10 mouse cellular contexts compared by ENCODE assay signal in the genomic region with DNA sequence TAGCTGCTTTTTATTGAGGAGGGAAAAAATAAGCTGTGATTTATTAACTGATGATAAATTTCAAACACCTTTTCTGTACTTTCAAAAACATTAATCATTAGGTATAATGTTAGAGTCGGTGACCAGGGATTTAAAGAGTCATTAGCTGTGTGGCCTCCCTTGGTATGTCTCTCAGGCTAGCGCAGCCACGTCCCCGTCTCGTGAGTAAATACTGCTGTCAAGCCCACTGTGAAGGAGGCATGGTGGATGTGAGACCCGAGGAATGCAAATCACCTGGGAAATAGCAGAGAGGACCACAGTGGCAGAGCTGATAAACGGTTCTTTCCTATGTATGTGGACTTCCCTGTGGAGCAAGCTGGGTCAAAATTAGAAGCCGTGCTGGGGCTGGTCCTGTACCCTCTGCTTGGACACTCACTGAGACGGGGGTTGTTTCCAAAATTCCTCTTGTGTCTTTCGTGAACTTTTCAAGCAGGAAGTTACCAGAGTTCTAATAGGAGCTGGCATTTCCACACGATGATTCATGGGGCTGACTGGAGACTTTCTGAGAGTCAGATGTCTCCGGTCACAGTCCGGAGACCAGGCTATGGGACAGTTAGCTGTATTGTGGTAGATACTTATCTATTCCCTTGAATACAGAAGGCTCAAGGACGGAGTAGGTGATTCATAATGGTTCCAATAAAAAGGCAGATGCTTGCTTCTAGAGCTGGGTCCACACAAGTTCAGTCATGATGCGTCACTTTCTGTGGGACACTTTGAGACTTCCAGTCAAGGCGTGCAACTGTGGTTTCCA.
DNase-seq lines count a peak whose midpoint lies in the region; ATAC-seq lines count a peak whose summit lies in the region.
"Had no signal": no experiment of that assay in that cellular context is flagged by ENCODE, and none has a peak within 500 bp of the region (broad histone marks: within the 10 kb centered on the region; RNA-seq: fewer than 3 reads in every experiment).

No protein-coding gene starts in this region.

- peak overlapping the region; percentile 64 for H3K4me2 ChIP-seq in liver, embryonic 12.5 days
- H3K4me2 ChIP-seq: hindbrain, embryonic 15.5 days had no signal

- no peak overlapping the region for H3K4me3 ChIP-seq in liver, embryonic 12.5 days
- H3K4me3 ChIP-seq: hindbrain, embryonic 15.5 days had no signal

- no peaks in the 10 kb centered on the region for H3K36me3 ChIP-seq in liver, embryonic 12.5 days
- H3K36me3 ChIP-seq: hindbrain, embryonic 15.5 days had no signal

- peaks cover 50% of the 10 kb centered on the region for H3K4me1 ChIP-seq in liver, embryonic 12.5 days

- H3K9ac ChIP-seq in liver, embryonic 12.5 days, result 0 out of 2 replicates have a peak overlapping the region, but pooled peaks have one; percentile 52
- H3K9ac ChIP-seq: hindbrain, embryonic 15.5 days had no signal

- no peak for ATAC-seq in liver, embryonic 12.5 days

- no peaks in the 10 kb centered on the region for H3K9me3 ChIP-seq in liver, embryonic 12.5 days (replicated peaks)
- H3K9me3 ChIP-seq: hindbrain, embryonic 15.5 days had no signal

- 45% methylated on average over 16 of the region's 16 CpGs for WGBS in liver, embryonic 12.5 days (ENCODE audit: insufficient replicate concordance)

- peak; percentile 85 to 93 for DNase-seq in adrenal gland, adult (ENCODE audit: inconsistent age in 2 of 2, low spot score in 1 of 2)
- DNase-seq in adrenal gland, postnatal 25 days, result no peak
- DNase-seq in liver, result no peak
- peak; percentile 29 for DNase-seq in c-Kit-positive CD71-positive TER-119-positive erythroid progenitor cells, embryonic 14.5 days (ENCODE audit: low spot score)
- DNase-seq in mesoderm, embryonic 11.5 days (ENCODE audit: low read depth, low spot score), result peak; percentile 61
- no peak for DNase-seq in embryo, embryonic 11 days
- no peak for DNase-seq in heart, adult 11 months
- DNase-seq: cerebellum, adult 9-10 months had no signal

- H3K27ac ChIP-seq in liver, embryonic 12.5 days, result peak overlapping the region; percentile 79

- no peaks in the 10 kb centered on the region for H3K27me3 ChIP-seq in liver, embryonic 12.5 days (replicated peaks)
- H3K27me3 ChIP-seq: hindbrain, embryonic 15.5 days had no signal

Comparison
In these comparisons a context has a peak if more than half of its experiments do, and no peak if none do; other contexts are left out.
1. DNase-seq: peak in adrenal gland, adult (2 of 2), c-Kit-positive CD71-positive TER-119-positive erythroid progenitor cells, embryonic 14.5 days (single experiment) and mesoderm, embryonic 11.5 days (single experiment); none in adrenal gland, postnatal 25 days (single experiment), liver (single experiment), embryo, embryonic 11 days (single experiment) and heart, adult 11 months (single experiment).